Mouse (Mus musculus) midbrain, postnatal 0 days (tissue): ENCODE results near the gene Chmp5. TPM values are rescaled to one million over a fixed set of nuclear protein-coding genes. Genes with fewer than 3 reads are reported as not detected.

Source experiments
- ATAC-seq: fragments of 200-750 bp; cut with Nextera tagmentation; 2 replicates; pipeline ENCODE4 v1.8.0; 2017; ENCODE audit warnings: moderate number of reproducible peaks, mild to moderate bottlenecking, moderate TSS enrichment, moderate library complexity; ENCODE audit not compliant: low FRiP score
- DNase-seq: peaks from one replicate; pipeline ENCODE4 v3.0.0-alpha.2; 2015; ENCODE audit warnings: low spot score
- H3K27ac ChIP-seq: fragments of 300-500 bp; sonication (generic); 2 replicates; pipeline ENCODE4 v1.5.1; 2014; ENCODE audit warnings: low read depth, mild to moderate bottlenecking, low read length, mixed read lengths
- H3K27me3 ChIP-seq: fragments of 300-500 bp; sonication (generic); 2 replicates; pipeline ENCODE4 v1.6.1; 2014; ENCODE audit warnings: low read length, control low read depth, mixed read lengths; ENCODE audit not compliant: insufficient read depth
- H3K36me3 ChIP-seq: fragments of 300-500 bp; sonication (generic); 2 replicates; pipeline ENCODE4 v1.6.1; 2014; ENCODE audit warnings: low read length, control low read depth, mixed read lengths; ENCODE audit not compliant: insufficient read depth
- H3K4me1 ChIP-seq: fragments of 300-500 bp; sonication (generic); 2 replicates; pipeline ENCODE4 v1.6.1; 2014; ENCODE audit warnings: mild to moderate bottlenecking, control low read depth, antibody characterized with exemption, low read length, mixed read lengths; ENCODE audit not compliant: insufficient read depth
- H3K4me2 ChIP-seq: fragments of 300-500 bp; sonication (generic); 2 replicates; pipeline ENCODE4 v1.6.1; 2014; ENCODE audit warnings: low read depth, mild to moderate bottlenecking, low read length, mixed read lengths; ENCODE audit not compliant: poor library complexity, severe bottlenecking
- H3K4me3 ChIP-seq: fragments of 300-500 bp; sonication (generic); 2 replicates; pipeline ENCODE4 v1.5.1; 2014; ENCODE audit warnings: low read depth, mild to moderate bottlenecking, low read length, moderate library complexity
- H3K9ac ChIP-seq: fragments of 300-500 bp; sonication (generic); replicated peaks from 2 replicates; pipeline ENCODE4 v1.6.1; 2014; ENCODE audit warnings: mild to moderate bottlenecking, low read length, moderate library complexity, mixed read lengths; ENCODE audit not compliant: poor library complexity, severe bottlenecking
- H3K9me3 ChIP-seq: fragments of 300-500 bp; sonication (generic); 2 replicates; pipeline ENCODE4 v1.6.1; 2016; ENCODE audit warnings: low read length, control low read depth
- CTCF ChIP-seq: IDR thresholded peaks from 2 replicates; pipeline ENCODE4 v1.5.1; 2016; ENCODE audit warnings: antibody characterized with exemption, mild to moderate bottlenecking
- WGBS: fragments of 180-500 bp; shearing (Covaris S2); extraction: QIAGEN DNeasy Blood & Tissue Kit; methylation state at CpG from one replicate; pipeline ENCODE4 v1.1.7; 2014; 5-methylcytosine and 5-hydroxymethylcytosine counted together
- polyA plus RNA-seq: library from polyadenylated mRNA; unstranded; fragments of >200 nt; fragmentation: Nextera tagmentation; extraction: Ambion mirVana; gene quantifications from 2 replicates; pipeline ENCODE4 v1.2.1, GENCODE M21; 2015
- total RNA-seq: library from RNA; depleted of rRNA; stranded (reverse); fragments of >200 nt; gene quantifications from 2 replicates; pipeline ENCODE4 v1.2.3, GENCODE M21; 2014

Gene Chmp5
- total and polyA plus RNA-seq, 2 experiments from 2014 or later, result 66.9 to 131 TPM

DNA sequence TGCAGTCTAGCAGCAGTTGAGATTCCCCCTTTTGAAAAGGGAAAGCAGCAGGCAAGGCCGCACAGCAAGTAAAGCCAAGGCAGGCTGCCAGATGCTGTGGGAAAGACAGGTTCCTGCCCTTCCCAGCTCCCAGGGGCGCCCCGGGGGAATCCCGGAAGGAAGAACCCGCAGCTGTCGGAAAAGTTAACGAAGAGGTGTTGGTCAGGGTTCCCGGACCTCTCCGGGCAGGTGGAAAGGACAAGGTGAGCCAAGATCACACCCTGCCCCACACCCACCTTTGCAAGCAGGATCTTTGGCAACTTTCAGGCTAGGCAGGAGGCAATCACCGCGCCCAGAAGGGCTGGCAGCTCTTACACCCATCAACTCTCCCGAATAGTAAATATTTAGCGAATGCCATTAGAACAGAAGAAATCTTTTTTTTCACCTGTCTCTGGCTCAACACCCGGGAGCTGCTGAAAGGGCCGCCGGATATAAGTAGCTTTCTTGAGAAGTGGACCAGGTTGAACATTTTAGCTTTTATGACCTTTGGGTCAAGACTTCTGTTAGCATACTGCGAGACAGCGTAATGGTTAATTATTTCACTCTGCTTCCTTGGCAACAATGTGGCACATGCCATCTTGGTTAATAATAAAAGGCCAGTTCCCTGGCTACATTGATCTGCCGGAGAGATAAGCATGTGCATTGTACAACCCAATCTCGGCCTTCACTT is 39.8 kb upstream of the Chmp5 start:
- no peaks in the 10 kb centered on the region for H3K36me3 ChIP-seq
- 0 out of 2 replicates have a peak overlapping the region, but pooled peaks have one; percentile 13 for H3K9ac ChIP-seq
- ATAC-seq (no peak), DNase-seq (peak; percentile 27)
- WGBS, result 58% methylated on average over 20 of the region's 20 CpGs
- H3K4me1 ChIP-seq, result no peaks in the 10 kb centered on the region
- H3K27ac ChIP-seq, result no peak overlapping the region
- H3K4me2 ChIP-seq, result no peak overlapping the region
- TF ChIP-seq CTCF, result no peak
- no peaks in the 10 kb centered on the region for H3K9me3 ChIP-seq
- no peak overlapping the region for H3K4me3 ChIP-seq
- H3K27me3 ChIP-seq, result no peaks in the 10 kb centered on the region

- Histone ChIP-seq H3K36me3 (no peaks in the 10 kb centered on the region), H3K4me3 (no peak overlapping the region), H3K27ac (no peak overlapping the region), H3K4me1 (no peaks in the 10 kb centered on the region), H3K27me3 (no peaks in the 10 kb centered on the region), H3K9ac (no peak overlapping the region), H3K9me3 (no peaks in the 10 kb centered on the region), H3K4me2 (no peak overlapping the region)
- no peak for TF ChIP-seq CTCF
- no peak for ATAC-seq
- DNase-seq, result no peak
Observed at GRCm38 (mm10) chr4:40914287-40914867, 33.8 kb upstream of the Chmp5 start.

DNA sequence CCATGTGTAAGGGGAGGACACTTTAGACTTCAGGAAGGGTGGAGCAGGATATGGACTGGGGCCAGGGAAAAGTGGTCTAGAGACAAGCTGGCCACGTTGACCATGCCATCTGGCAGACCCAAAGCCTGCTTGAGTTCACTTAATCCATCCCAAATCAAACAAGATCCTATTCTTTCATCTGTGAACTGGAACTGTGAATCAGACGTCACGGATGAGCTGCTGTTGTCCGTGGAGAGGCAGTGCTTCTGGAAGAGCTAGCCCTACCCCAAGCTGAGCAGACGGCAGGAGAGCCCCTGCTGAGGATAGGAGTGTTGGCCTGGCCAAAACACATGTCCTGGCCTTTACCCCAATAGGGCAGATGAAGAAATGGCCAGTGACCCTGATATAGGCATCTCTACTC is 32.3 kb upstream of the Chmp5 start:
- no peaks in the 10 kb centered on the region for H3K9me3 ChIP-seq
- no peak overlapping the region for H3K4me3 ChIP-seq
- H3K9ac ChIP-seq, result no peak overlapping the region
- ATAC-seq (no peak), DNase-seq (peak; percentile 25)
- no peak overlapping the region for H3K4me2 ChIP-seq
- H3K4me1 ChIP-seq, result no peaks in the 10 kb centered on the region
- WGBS, result 34% methylated on average over 5 of the region's 5 CpGs
- no peak overlapping the region for H3K27ac ChIP-seq
- H3K36me3 ChIP-seq, result no peaks in the 10 kb centered on the region
- no peaks in the 10 kb centered on the region for H3K27me3 ChIP-seq
- no peak for TF ChIP-seq CTCF

- no peak for TF ChIP-seq CTCF
- 93% methylated on average over 7 of the region's 7 CpGs for WGBS
- ATAC-seq, result no peak
- Histone ChIP-seq H3K36me3 (no peaks in the 10 kb centered on the region), H3K27me3 (no peaks in the 10 kb centered on the region), H3K9me3 (no peaks in the 10 kb centered on the region), H3K27ac (no peak overlapping the region), H3K4me2 (no peak overlapping the region), H3K9ac (no peak overlapping the region), H3K4me3 (no peak overlapping the region), H3K4me1 (no peaks in the 10 kb centered on the region)
- DNase-seq, result no peak
Observed at GRCm38 (mm10) chr4:40916592-40917155, 31.5 kb upstream of the Chmp5 start.

- Histone ChIP-seq H3K4me1 (no peaks in the 10 kb centered on the region), H3K9ac (no peak within 1 kb of the TSS), H3K4me3 (no peak within 1 kb of the TSS), H3K9me3 (no peaks in the 10 kb centered on the region), H3K27ac (no peak within 1 kb of the TSS), H3K4me2 (no peak within 1 kb of the TSS), H3K27me3 (no peaks in the 10 kb centered on the region), H3K36me3 (no peaks in the 10 kb centered on the region)
- 65% methylated on average over 3 of the region's 3 CpGs for WGBS
- no peak for ATAC-seq
- no peak for DNase-seq
- TF ChIP-seq CTCF, result no peak
Observed at GRCm38 (mm10) chr4:40919785-40920184, 28.4 kb upstream of the Chmp5 start, which contains the start of gene Spink4. Spink4 (plus strand) TSS chr4:40920052.

DNA sequence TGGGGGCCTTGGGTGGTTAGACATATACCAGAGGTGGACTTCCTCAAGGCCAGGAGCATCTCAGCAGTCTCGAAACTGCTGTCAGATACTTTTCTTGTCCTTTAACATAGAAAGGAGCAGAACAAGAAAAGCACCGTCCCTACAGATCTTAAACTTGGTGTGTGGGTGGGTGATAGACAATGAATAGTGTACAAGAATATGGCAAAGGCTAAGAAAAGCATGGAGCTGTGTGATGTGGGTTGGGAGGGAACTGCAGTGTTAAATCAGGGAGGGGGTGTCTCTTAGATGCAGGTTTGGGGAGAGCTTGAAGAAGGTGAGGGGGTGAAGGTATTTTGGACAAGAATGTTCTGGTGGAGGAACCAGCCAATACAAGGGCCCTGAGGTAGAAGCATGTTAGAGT is 27.6 kb upstream of the Chmp5 start:
- no peaks in the 10 kb centered on the region for H3K36me3 ChIP-seq
- H3K4me3 ChIP-seq, result no peak overlapping the region
- no peak overlapping the region for H3K27ac ChIP-seq
- H3K4me1 ChIP-seq, result no peaks in the 10 kb centered on the region
- WGBS, result 83% methylated on average over 2 of the region's 2 CpGs
- ATAC-seq (no peak), DNase-seq (no peak)
- no peak overlapping the region for H3K9ac ChIP-seq
- no peaks in the 10 kb centered on the region for H3K9me3 ChIP-seq
- H3K27me3 ChIP-seq, result no peaks in the 10 kb centered on the region
- no peak for TF ChIP-seq CTCF
- H3K4me2 ChIP-seq, result no peak overlapping the region
